Mouse (Mus musculus): Measurements from ENCODE around the gene Olfr502. TPM values are rescaled to one million over a fixed set of nuclear protein-coding genes. Genes with fewer than 3 reads are reported as not detected.
"Not testable (repeated sequence)": the region's sequence is repeated elsewhere in the genome, so short reads cannot be mapped to it uniquely, and the experiment has no call there.

Gene Olfr502
- not detected for total RNA-seq (2021)

DNA sequence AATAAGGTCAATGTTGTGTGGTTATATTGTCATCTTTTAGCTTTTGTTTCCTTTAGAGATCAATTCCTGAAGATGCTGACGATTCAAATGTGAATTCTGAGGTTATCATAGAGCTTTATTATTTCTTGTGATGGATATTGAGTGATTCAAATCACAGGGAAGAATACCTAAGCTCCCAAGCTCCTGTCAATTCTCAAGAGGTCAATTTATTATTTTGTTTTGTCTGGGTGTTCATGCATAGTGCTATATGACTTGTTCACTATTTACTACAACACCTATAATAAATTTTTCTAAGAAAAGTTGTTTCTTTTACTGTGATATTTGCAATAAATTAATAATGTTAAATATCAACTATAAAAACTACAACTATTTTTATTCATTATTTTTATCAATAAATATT lies at the start of gene Olfr502:
Gene Olfr502 (minus strand): TSS at position 101 of the 400 bp plus-strand sequence.
- no peak for DNase-seq
- intact Hi-C loops (cut with DNase I): no loop called here

DNA sequence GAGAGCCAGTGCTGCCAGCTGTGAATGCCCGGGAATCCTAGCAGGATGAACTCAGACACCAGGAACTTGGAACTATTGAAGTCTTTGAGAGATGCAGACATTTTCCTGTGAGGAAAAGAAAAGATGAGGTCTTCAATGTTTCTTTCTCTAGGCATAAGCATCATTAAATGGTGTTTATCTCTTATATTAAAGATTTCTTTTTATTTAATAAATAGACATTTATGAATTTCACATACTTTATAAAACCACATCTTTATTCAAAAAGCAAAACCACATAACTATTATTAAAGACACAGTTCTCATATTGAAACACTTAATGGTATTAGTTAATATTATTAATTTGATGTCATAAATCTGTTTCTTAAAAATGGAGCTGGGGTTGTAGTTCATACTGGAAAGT lies 40.8 kb upstream of the Olfr502 start, which contains the start of gene Olfr504:
Gene Olfr504 (minus strand): TSS at position 101 of the 400 bp plus-strand sequence.
- DNase-seq: no peak
- intact Hi-C loops (cut with DNase I): no loop called here

- intact Hi-C loops (cut with DNase I); DNase-seq: not testable (repeated sequence)
Measured at GRCm38 (mm10) chr7:108544227-108544626, 19.4 kb upstream of the Olfr502 start, which contains the start of gene Olfr503. Gene Olfr503, plus strand, starts transcription at chr7:108544527.

DNA sequence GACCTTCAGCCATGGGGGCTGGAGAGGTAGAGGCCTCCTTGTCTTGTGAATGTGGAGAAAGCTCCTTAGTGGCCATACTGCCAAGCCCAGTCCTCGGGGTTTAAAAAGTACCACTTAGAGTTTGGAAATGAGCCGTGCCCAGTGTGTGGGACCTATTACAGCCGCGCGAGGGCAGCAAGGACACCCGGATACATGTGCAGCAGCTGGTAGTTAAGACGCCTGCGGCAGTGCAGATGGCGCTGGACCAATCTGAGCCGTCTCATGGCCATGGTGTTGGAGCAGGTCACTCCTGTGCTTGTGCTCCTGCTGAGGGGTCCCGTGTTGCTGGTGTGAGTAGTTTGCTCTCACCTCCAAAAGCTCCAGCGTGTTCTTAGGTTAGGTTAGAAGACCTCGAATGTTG lies 17.6 kb upstream of the Olfr502 start:
- no peak for DNase-seq
- intact Hi-C loops (cut with DNase I): no loop called here

Other genes starting within 250 kb of the Olfr502 start
- gene Olfr490, start 236.1 kb downstream of the Olfr502 start, total RNA-seq (2021): not detected
- not detected for gene Olfr491, start 211.6 kb downstream of the Olfr502 start, total RNA-seq (2021)
- gene Olfr492, start 201.4 kb downstream of the Olfr502 start, total RNA-seq (2021): not detected
- gene Olfr493, start 178.1 kb downstream of the Olfr502 start, total RNA-seq (2021): not detected
- gene Olfr494, start 159.7 kb downstream of the Olfr502 start, total RNA-seq (2021): not detected
- not detected for gene Olfr495, start 131.9 kb downstream of the Olfr502 start, total RNA-seq (2021)
- not detected for gene Olfr497, start 104.6 kb downstream of the Olfr502 start, total RNA-seq (2021)
- not detected for gene Olfr498, start 59.7 kb downstream of the Olfr502 start, total RNA-seq (2021)
- not detected for gene Olfr503, start 19.5 kb upstream of the Olfr502 start, total RNA-seq (2021)
- not detected for gene Olfr504, start 40.7 kb upstream of the Olfr502 start, total RNA-seq (2021)
- gene Olfr506, start 85.7 kb upstream of the Olfr502 start, total RNA-seq (2021): not detected
- not detected for gene Olfr507, start 96.7 kb upstream of the Olfr502 start, total RNA-seq (2021)
- gene Olfr508, start 104.9 kb upstream of the Olfr502 start, total RNA-seq (2021): not detected
- gene Olfr509, start 126.8 kb upstream of the Olfr502 start, total RNA-seq (2021): not detected
- gene Olfr510, start 141.4 kb upstream of the Olfr502 start, total RNA-seq (2021): not detected
- not detected for gene Olfr512, start 188.3 kb upstream of the Olfr502 start, total RNA-seq (2021)
- not detected for gene Olfr513, start 225.9 kb upstream of the Olfr502 start, total RNA-seq (2021)

All from left cerebral cortex, postnatal 4 days (tissue).